Mouse (Mus musculus) hindbrain, embryonic 10.5 days (tissue): Measurements from ENCODE around the gene Ifi35. TPM values are rescaled to one million over a fixed set of nuclear protein-coding genes. Genes with fewer than 3 reads are reported as not detected.

Experiments used
- DNase-seq: peaks from one replicate; pipeline ENCODE4 v3.0.0-alpha.2; 2017; ENCODE audit warnings: low spot score
- H3K27ac ChIP-seq: fragments of 300-500 bp; sonication (generic); 2 replicates; pipeline ENCODE4 v1.5.1; 2016; ENCODE audit warnings: mild to moderate bottlenecking, moderate library complexity
- H3K27me3 ChIP-seq: fragments of 300-500 bp; sonication (generic); 2 replicates; pipeline ENCODE4 v1.6.1; 2016; ENCODE audit warnings: mild to moderate bottlenecking; ENCODE audit not compliant: poor library complexity, insufficient read depth, severe bottlenecking
- H3K36me3 ChIP-seq: fragments of 300-500 bp; sonication (generic); 2 replicates; pipeline ENCODE4 v1.6.1; 2016; ENCODE audit warnings: mild to moderate bottlenecking, moderate library complexity
- H3K4me1 ChIP-seq: fragments of 300-500 bp; sonication (generic); replicated peaks from 2 replicates; pipeline ENCODE4 v1.6.1; 2016; ENCODE audit warnings: mild to moderate bottlenecking
- H3K4me3 ChIP-seq: fragments of 300-500 bp; sonication (generic); 2 replicates; pipeline ENCODE4 v1.5.1; 2016; ENCODE audit warnings: mild to moderate bottlenecking, moderate library complexity
- H3K9me3 ChIP-seq: fragments of 300-500 bp; sonication (generic); 2 replicates; pipeline ENCODE4 v1.6.1; 2016; ENCODE audit warnings: mild to moderate bottlenecking, moderate library complexity
- WGBS: fragments of 180-500 bp; shearing (Covaris S2); methylation state at CpG from one replicate; pipeline ENCODE4 v1.1.7; 2016; 5-methylcytosine and 5-hydroxymethylcytosine counted together
- polyA plus RNA-seq: library from polyadenylated mRNA; unstranded; fragments of >200 nt; fragmentation: Nextera tagmentation; extraction: Ambion mirVana; gene quantifications from 2 replicates; pipeline ENCODE4 v1.2.1, GENCODE M21; 2016

The Ifi35 gene
- polyA plus RNA-seq, 1 experiment from 2014 or later = 3.5 TPM

GRCm38 (mm10) chr11:101451536-101451935 is 3.3 kb downstream of the Ifi35 start:
- Histone ChIP-seq H3K4me3 (no peak overlapping the region), H3K36me3 (peaks cover 6% of the 10 kb centered on the region), H3K27ac (no peak overlapping the region), H3K4me1 (peaks cover 19% of the 10 kb centered on the region), H3K9me3 (no peaks in the 10 kb centered on the region), H3K27me3 (no peaks in the 10 kb centered on the region)
- whole genome bisulfite sequencing = 94% methylated on average over 10 of the region's 10 CpGs
- no peak for DNase-seq

- Histone ChIP-seq H3K27me3 (no peaks in the 10 kb centered on the region), H3K4me1 (peaks cover 19% of the 10 kb centered on the region), H3K4me3 (no peak overlapping the region), H3K36me3 (peaks cover 8% of the 10 kb centered on the region; the same call in 1 of the 2 replicates), H3K27ac (no peak overlapping the region), H3K9me3 (no peaks in the 10 kb centered on the region)
- no peak for DNase-seq
- WGBS = 77% methylated on average over 10 of the region's 10 CpGs
Measured at GRCm38 (mm10) chr11:101452093-101452774, 4.0 kb downstream of the Ifi35 start.

- Histone ChIP-seq H3K27ac (peak overlapping the region; percentile 69), H3K4me3 (no peak overlapping the region), H3K9me3 (no peaks in the 10 kb centered on the region), H3K36me3 (peaks cover 32% of the 10 kb centered on the region), H3K4me1 (peaks cover 34% of the 10 kb centered on the region), H3K27me3 (no peaks in the 10 kb centered on the region)
- WGBS = 48% methylated on average over 6 of the region's 6 CpGs
- no peak for DNase-seq
Measured at GRCm38 (mm10) chr11:101454702-101455101, 6.5 kb downstream of the Ifi35 start.

GRCm38 (mm10) chr11:101455627-101456026 is 7.4 kb downstream of the Ifi35 start:
- H3K4me1 ChIP-seq = peaks cover 42% of the 10 kb centered on the region
- peak overlapping the region; percentile 35; the same call in 1 of the 2 replicates for H3K27ac ChIP-seq
- H3K27me3 ChIP-seq = no peaks in the 10 kb centered on the region
- H3K36me3 ChIP-seq = peaks cover 41% of the 10 kb centered on the region
- DNase-seq = no peak
- WGBS = 89% methylated on average over 7 of the region's 7 CpGs
- no peaks in the 10 kb centered on the region for H3K9me3 ChIP-seq
- H3K4me3 ChIP-seq = no peak overlapping the region

GRCm38 (mm10) chr11:101457631-101458030 is 9.4 kb downstream of the Ifi35 start:
- peaks cover 51% of the 10 kb centered on the region for H3K4me1 ChIP-seq
- H3K27ac ChIP-seq = no peak overlapping the region
- no peaks in the 10 kb centered on the region for H3K27me3 ChIP-seq
- no peaks in the 10 kb centered on the region for H3K9me3 ChIP-seq
- no peak overlapping the region for H3K4me3 ChIP-seq
- WGBS = 93% methylated on average over 9 of the region's 9 CpGs
- DNase-seq = no peak
- peaks cover 61% of the 10 kb centered on the region for H3K36me3 ChIP-seq

- WGBS = 85% methylated on average over 12 of the region's 12 CpGs
- H3K27me3 ChIP-seq = no peaks in the 10 kb centered on the region
- H3K9me3 ChIP-seq = no peaks in the 10 kb centered on the region
- H3K36me3 ChIP-seq = peaks cover 61% of the 10 kb centered on the region
- H3K4me3 ChIP-seq = no peak overlapping the region
- peaks cover 57% of the 10 kb centered on the region for H3K4me1 ChIP-seq
- H3K27ac ChIP-seq = 0 out of 2 replicates have a peak overlapping the region, but pooled peaks have one; percentile 16
- DNase-seq = no peak
Measured at GRCm38 (mm10) chr11:101458217-101458616, 10.0 kb downstream of the Ifi35 start.

GRCm38 (mm10) chr11:101459716-101460115 is 11.5 kb downstream of the Ifi35 start:
- H3K27me3 ChIP-seq = no peaks in the 10 kb centered on the region
- peaks cover 63% of the 10 kb centered on the region for H3K4me1 ChIP-seq
- peaks cover 61% of the 10 kb centered on the region for H3K36me3 ChIP-seq
- H3K9me3 ChIP-seq = no peaks in the 10 kb centered on the region
- peak overlapping the region; percentile 66; the same call in 1 of the 2 replicates for H3K27ac ChIP-seq
- no peak for DNase-seq
- WGBS = 35% methylated on average over 6 of the region's 6 CpGs
- no peak overlapping the region for H3K4me3 ChIP-seq

GRCm38 (mm10) chr11:101460321-101460720 is 12.1 kb downstream of the Ifi35 start:
- WGBS = 88% methylated on average over 15 of the region's 15 CpGs
- peaks cover 63% of the 10 kb centered on the region for H3K4me1 ChIP-seq
- H3K9me3 ChIP-seq = no peaks in the 10 kb centered on the region
- H3K36me3 ChIP-seq = peaks cover 61% of the 10 kb centered on the region
- H3K27me3 ChIP-seq = no peaks in the 10 kb centered on the region
- peak overlapping the region; percentile 66; the same call in 1 of the 2 replicates for H3K27ac ChIP-seq
- no peak for DNase-seq
- no peak overlapping the region for H3K4me3 ChIP-seq

- peaks cover 7% of the 10 kb centered on the region for H3K27me3 ChIP-seq
- H3K36me3 ChIP-seq = peaks cover 54% of the 10 kb centered on the region
- H3K9me3 ChIP-seq = no peaks in the 10 kb centered on the region
- peak overlapping the region; percentile 75 for H3K4me3 ChIP-seq
- peak overlapping the region; percentile 81 for H3K27ac ChIP-seq
- DNase-seq = no peak
- 74% methylated on average over 14 of the region's 14 CpGs for whole genome bisulfite sequencing
- H3K4me1 ChIP-seq = peaks cover 78% of the 10 kb centered on the region
Measured at GRCm38 (mm10) chr11:101462141-101462540, 13.9 kb downstream of the Ifi35 start.

GRCm38 (mm10) chr11:101462583-101463440 is 14.6 kb downstream of the Ifi35 start:
- Histone ChIP-seq H3K4me1 (peaks cover 84% of the 10 kb centered on the region), H3K4me3 (peak overlapping the region; percentile 75), H3K9me3 (no peaks in the 10 kb centered on the region), H3K27me3 (peaks cover 8% of the 10 kb centered on the region), H3K27ac (peak overlapping the region; percentile 81), H3K36me3 (peaks cover 48% of the 10 kb centered on the region)
- DNase-seq = peak; percentile 66
- 34% methylated on average over 13 of the region's 13 CpGs for WGBS

GRCm38 (mm10) chr11:101464211-101465100 is 16.2 kb downstream of the Ifi35 start, which contains the start of gene Rnd2:
Gene Rnd2, plus strand, starts transcription at chr11:101464999.
- WGBS = 13% methylated on average over 12 of the region's 12 CpGs
- H3K27me3 ChIP-seq = peaks cover 8% of the 10 kb centered on the region
- H3K4me3 ChIP-seq = peak within 1 kb of the TSS; percentile 75
- peaks cover 87% of the 10 kb centered on the region for H3K4me1 ChIP-seq
- H3K36me3 ChIP-seq = peaks cover 32% of the 10 kb centered on the region
- no peak for DNase-seq
- peak within 1 kb of the TSS; percentile 87 for H3K27ac ChIP-seq
- H3K9me3 ChIP-seq = no peaks in the 10 kb centered on the region
